28 mouse cellular contexts compared by ENCODE assay signal in genomic region chr4:134756953-134757352, GRCm38 (mm10). TPM values are rescaled to one million over a fixed set of nuclear protein-coding genes. Genes with fewer than 3 reads are reported as not detected.
DNase-seq lines count a peak whose midpoint lies in the region; ATAC-seq lines count a peak whose summit lies in the region.
"Had no signal": no experiment of that assay in that cellular context is flagged by ENCODE, and none has a peak within 500 bp of the region (broad histone marks: within the 10 kb centered on the region; RNA-seq: fewer than 3 reads in every experiment).

No protein-coding gene starts in this region.

- ATAC-seq in embryonic facial prominence, embryonic 13.5 days (ENCODE audit: insufficient number of reproducible peaks, insufficient read depth, low FRiP score, low TSS enrichment, low read depth) = no peak
- ATAC-seq in liver, embryonic 16.5 days (ENCODE audit: low read depth) = no peak
- peak; percentile 14 for ATAC-seq in neutrophil, adult 5-6 weeks (ENCODE audit: extremely low read depth, insufficient number of reproducible peaks, low FRiP score, poor library complexity, severe bottlenecking)
- ATAC-seq: forebrain, embryonic 15.5 days had no signal

- H3K4me1 ChIP-seq in embryonic facial prominence, embryonic 13.5 days = peaks cover 62% of the 10 kb centered on the region
- H3K4me1 ChIP-seq in liver, embryonic 16.5 days (ENCODE audit: control insufficient read depth, low read depth, low read length) = peaks cover 96% of the 10 kb centered on the region
- H3K4me1 ChIP-seq: forebrain, embryonic 15.5 days had no signal

- WGBS in embryonic facial prominence, embryonic 13.5 days = 60% methylated on average over 7 of the region's 7 CpGs
- WGBS in liver, embryonic 16.5 days (ENCODE audit: insufficient replicate concordance) = 59% methylated on average over 7 of the region's 7 CpGs

- no peak overlapping the region for H3K4me3 ChIP-seq in embryonic facial prominence, embryonic 13.5 days
- H3K4me3 ChIP-seq in liver, embryonic 16.5 days (ENCODE audit: low read depth, low read length) = no peak overlapping the region
- H3K4me3 ChIP-seq: forebrain, embryonic 15.5 days; heart, embryonic 15.5 days; hindbrain, embryonic 13.5 days; left cerebral cortex, adult 2 months; lung, embryonic 15.5 days; midbrain, embryonic 12.5 days; stomach, embryonic 15.5 days had no signal

- no peak overlapping the region for H3K27ac ChIP-seq in embryonic facial prominence, embryonic 13.5 days
- H3K27ac ChIP-seq in liver, embryonic 16.5 days (ENCODE audit: low read length) = peak overlapping the region; percentile 29; the same call in 1 of the 2 replicates
- H3K27ac ChIP-seq: forebrain, embryonic 15.5 days; heart, embryonic 15.5 days; hindbrain, embryonic 13.5 days; kidney, postnatal 0 days; left cerebral cortex, adult 2 months; lung, embryonic 15.5 days; midbrain, embryonic 12.5 days; stomach, embryonic 15.5 days had no signal

- peak; percentile 17 for DNase-seq in retina, postnatal 1 day
- no peak for DNase-seq in retina, embryonic 14.5 days (ENCODE audit: low spot score)
- no peak for DNase-seq in heart, adult 8-10 months (ENCODE audit: low spot score)
- no peak for DNase-seq in urinary bladder, postnatal 36 days (ENCODE audit: low spot score in 2 of 2)
- DNase-seq in layer of hippocampus, postnatal 25 days (ENCODE audit: extremely low spot score in 1 of 2, low spot score in 1 of 2) = no peak
- DNase-seq: adrenal gland, postnatal 10 days; cerebellum, adult 8-10 months; gastrocnemius, postnatal 10 days; heart, adult 11 months; heart, postnatal 36 days; kidney, adult 2 months; layer of hippocampus, adult 9-11 months; lung, postnatal 4 days; right cerebral cortex, postnatal 4 days; thymus, adult 18-20 months; thymus, postnatal 4 days had no signal

- H3K4me2 ChIP-seq in embryonic facial prominence, embryonic 13.5 days = no peak overlapping the region
- H3K4me2 ChIP-seq in liver, embryonic 16.5 days (ENCODE audit: low read depth, low read length) = no peak overlapping the region
- H3K4me2 ChIP-seq: forebrain, embryonic 15.5 days; heart, embryonic 15.5 days; hindbrain, embryonic 13.5 days; lung, embryonic 15.5 days; midbrain, embryonic 12.5 days; stomach, embryonic 15.5 days had no signal

- H3K9me3 ChIP-seq in embryonic facial prominence, embryonic 13.5 days = no peaks in the 10 kb centered on the region
- H3K9me3 ChIP-seq in liver, embryonic 16.5 days (replicated peaks; ENCODE audit: control insufficient read depth, low read length) = no peaks in the 10 kb centered on the region
- H3K9me3 ChIP-seq: forebrain, embryonic 15.5 days; G1E; heart, embryonic 15.5 days; hindbrain, embryonic 13.5 days; lung, embryonic 15.5 days; midbrain, embryonic 12.5 days; stomach, embryonic 15.5 days had no signal

- H3K9ac ChIP-seq in embryonic facial prominence, embryonic 13.5 days = 0 out of 2 replicates have a peak overlapping the region, but pooled peaks have one; percentile 21
- no peak overlapping the region for H3K9ac ChIP-seq in liver, embryonic 16.5 days (ENCODE audit: low read depth, low read length)
- H3K9ac ChIP-seq: forebrain, embryonic 15.5 days; heart, embryonic 15.5 days; hindbrain, embryonic 13.5 days; lung, embryonic 15.5 days; midbrain, embryonic 12.5 days; stomach, embryonic 15.5 days had no signal

- 0 out of 2 replicates have a peak, but pooled peaks cover 3% of the 10 kb centered on the region for H3K27me3 ChIP-seq in embryonic facial prominence, embryonic 13.5 days
- no peaks in the 10 kb centered on the region for H3K27me3 ChIP-seq in liver, embryonic 16.5 days (ENCODE audit: control insufficient read depth, insufficient read depth, low read depth, low read length)
- H3K27me3 ChIP-seq: forebrain, embryonic 15.5 days; heart, embryonic 15.5 days; hindbrain, embryonic 13.5 days; lung, embryonic 15.5 days; stomach, embryonic 15.5 days had no signal

- H3K36me3 ChIP-seq in embryonic facial prominence, embryonic 13.5 days = peaks cover 21% of the 10 kb centered on the region
- H3K36me3 ChIP-seq in liver, embryonic 16.5 days (ENCODE audit: control insufficient read depth, insufficient read depth) = no peaks in the 10 kb centered on the region; the same call in 1 of the 2 replicates
- H3K36me3 ChIP-seq: forebrain, embryonic 15.5 days; heart, embryonic 15.5 days; hindbrain, embryonic 13.5 days; lung, embryonic 15.5 days; midbrain, embryonic 12.5 days; stomach, embryonic 15.5 days had no signal

RNA-seq across cellular contexts. Expression of gene Ldlrap1, which starts 10.9 kb away (rescaled TPM):
- 25.6 and 27.2 TPM in 2 replicates for polyA plus RNA-seq in embryonic facial prominence, embryonic 13.5 days (2015; fragmentation: Nextera tagmentation; extraction: Ambion mirVana)
- polyA plus RNA-seq in liver, embryonic 16.5 days (2015; fragmentation: Nextera tagmentation; extraction: Ambion mirVana) = 20.1 and 20.7 TPM in 2 replicates
- total RNA-seq in neutrophil, adult 5-6 weeks (2017) = 25.7 and 27.0 TPM in 2 replicates
- total RNA-seq in heart, adult 8-10 months (2022) = 10 to 100 TPM; 12.1 to 15.3 (median 13.0) TPM
- total RNA-seq in layer of hippocampus, postnatal 25 days (2021) = 1 to 10 TPM; 2.7 to 3.7 TPM

RNA-seq across cellular contexts. Expression of gene Man1c1, which starts 52.9 kb away (rescaled TPM):
- 2.4 and 2.7 TPM in 2 replicates for polyA plus RNA-seq in embryonic facial prominence, embryonic 13.5 days (2015; fragmentation: Nextera tagmentation; extraction: Ambion mirVana)
- polyA plus RNA-seq in liver, embryonic 16.5 days (2015; fragmentation: Nextera tagmentation; extraction: Ambion mirVana) = 0.97 and 1.2 TPM in 2 replicates
- 2.0 and 2.2 TPM in 2 replicates for total RNA-seq in neutrophil, adult 5-6 weeks (2017)
- total RNA-seq in heart, adult 8-10 months (2022) = 10 to 100 TPM; 22.6 to 26.7 (median 25.3) TPM
- total RNA-seq in layer of hippocampus, postnatal 25 days (2021) = 10 to 100 TPM; 20.9 to 22.3 TPM
- polyA plus RNA-seq: G1E had no signal
